Mouse (Mus musculus) forebrain, embryonic 10.5 days (tissue): ENCODE measurements around the gene Tk1. TPM values are rescaled to one million over a fixed set of nuclear protein-coding genes. Genes with fewer than 3 reads are reported as not detected.
A peak's percentile ranks its signal among the peaks of the same experiment; 100 is the strongest.
"Not testable (repeated sequence)": the region's sequence is repeated elsewhere in the genome, so short reads cannot be mapped to it uniquely, and the experiment has no call there.

Experiments
- DNase-seq: peaks from one replicate; pipeline ENCODE4 v3.0.0-alpha.2; 2017; ENCODE audit warnings: low spot score; ENCODE audit errors: extremely low spot score
- H3K27ac ChIP-seq: fragments of 300-500 bp; sonication (generic); 2 replicates; pipeline ENCODE4 v1.5.1; 2016; ENCODE audit warnings: mild to moderate bottlenecking
- H3K27me3 ChIP-seq: fragments of 300-500 bp; sonication (generic); 2 replicates; pipeline ENCODE4 v1.6.1; 2016; ENCODE audit warnings: mild to moderate bottlenecking; ENCODE audit not compliant: poor library complexity, severe bottlenecking
- H3K36me3 ChIP-seq: fragments of 300-500 bp; sonication (generic); replicated peaks from 2 replicates; pipeline ENCODE4 v1.6.1; 2016; ENCODE audit warnings: mild to moderate bottlenecking, moderate library complexity
- H3K4me1 ChIP-seq: fragments of 300-500 bp; sonication (generic); 2 replicates; pipeline ENCODE4 v1.6.1; 2016
- H3K4me3 ChIP-seq: fragments of 300-500 bp; sonication (generic); 2 replicates; pipeline ENCODE4 v1.5.1; 2016; ENCODE audit warnings: mild to moderate bottlenecking, moderate library complexity
- H3K9me3 ChIP-seq: fragments of 300-500 bp; sonication (generic); 2 replicates; pipeline ENCODE4 v1.6.1; 2016; ENCODE audit warnings: mild to moderate bottlenecking, moderate library complexity
- WGBS: fragments of 180-500 bp; shearing (Covaris S2); methylation state at CpG from one replicate; pipeline ENCODE4 v1.1.7; 2016; 5-methylcytosine and 5-hydroxymethylcytosine counted together
- polyA plus RNA-seq: library from polyadenylated mRNA; unstranded; fragments of >200 nt; fragmentation: Nextera tagmentation; extraction: Ambion mirVana; gene quantifications from 2 replicates; pipeline ENCODE4 v1.2.1, GENCODE M21; 2016

Tk1 gene
- polyA plus RNA-seq, 1 experiment from 2014 or later, result 178 TPM

DNA sequence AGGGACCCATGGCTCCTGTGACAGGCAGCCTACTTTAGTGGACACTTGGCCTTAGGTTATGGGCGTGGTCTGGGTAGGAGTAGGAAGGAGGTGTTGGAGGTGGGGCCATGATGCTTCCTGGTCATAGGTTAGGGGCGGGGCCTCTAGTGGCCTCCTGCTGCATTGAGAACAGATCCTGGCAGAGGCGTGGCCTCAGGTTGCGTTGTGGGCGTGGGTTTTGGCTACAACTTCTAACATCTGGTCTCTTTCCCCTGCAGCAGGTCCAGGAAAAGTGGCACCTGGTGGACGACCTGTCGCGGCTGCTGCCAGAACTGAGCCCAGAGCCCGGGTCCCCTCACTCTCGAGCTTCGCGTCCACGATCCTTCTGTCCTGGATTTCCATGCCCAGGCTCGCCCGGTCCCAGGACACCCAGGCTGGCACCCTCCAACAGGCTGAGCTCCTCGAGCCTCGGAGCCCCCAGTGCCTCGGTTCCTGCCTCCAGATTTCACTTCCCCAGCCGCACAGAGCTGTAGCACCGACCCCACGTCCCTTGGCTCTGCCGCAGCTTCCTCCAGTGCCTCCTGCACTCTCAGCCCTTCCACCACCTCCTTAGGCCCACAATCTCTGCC lies 33.5 kb downstream of the Tk1 start:
- peak overlapping the region; percentile 30 for H3K4me3 ChIP-seq
- 5% methylated on average over 22 of the region's 22 CpGs for WGBS
- H3K27me3 ChIP-seq, result peaks cover 43% of the 10 kb centered on the region
- H3K36me3 ChIP-seq, result no peaks in the 10 kb centered on the region
- 0 out of 2 replicates have a peak overlapping the region, but pooled peaks have one; percentile 36 for H3K27ac ChIP-seq
- no peak for DNase-seq
- H3K4me1 ChIP-seq, result peaks cover 36% of the 10 kb centered on the region
- H3K9me3 ChIP-seq, result no peaks in the 10 kb centered on the region

- Histone ChIP-seq H3K9me3 (no peaks in the 10 kb centered on the region), H3K36me3 (no peaks in the 10 kb centered on the region), H3K27ac (0 out of 2 replicates have a peak overlapping the region, but pooled peaks have one; percentile 27), H3K27me3 (peaks cover 43% of the 10 kb centered on the region), H3K4me3 (no peak overlapping the region), H3K4me1 (peaks cover 32% of the 10 kb centered on the region)
- 87% methylated on average over 9 of the region's 9 CpGs for WGBS
- no peak for DNase-seq
Measured at GRCm38 (mm10) chr11:117791441-117791761, 34.5 kb downstream of the Tk1 start.

- no peaks in the 10 kb centered on the region for H3K9me3 ChIP-seq
- WGBS, result 31% methylated on average over 23 of the region's 23 CpGs
- no peak for DNase-seq
- peak overlapping the region; percentile 36 for H3K4me3 ChIP-seq
- H3K27me3 ChIP-seq, result peaks cover 45% of the 10 kb centered on the region
- no peaks in the 10 kb centered on the region for H3K36me3 ChIP-seq
- H3K27ac ChIP-seq, result peak overlapping the region; percentile 27; the same call in 1 of the 2 replicates
- peaks cover 35% of the 10 kb centered on the region for H3K4me1 ChIP-seq
Measured at GRCm38 (mm10) chr11:117790703-117791440, 35.0 kb downstream of the Tk1 start.

- DNase-seq, result peak; percentile 73
- H3K9me3 ChIP-seq, result no peaks in the 10 kb centered on the region
- H3K4me3 ChIP-seq, result peak overlapping the region; percentile 36
- peaks cover 35% of the 10 kb centered on the region for H3K4me1 ChIP-seq
- H3K36me3 ChIP-seq, result no peaks in the 10 kb centered on the region
- 7% methylated on average over 14 of the region's 14 CpGs for WGBS
- H3K27ac ChIP-seq, result peak overlapping the region; percentile 27; the same call in 1 of the 2 replicates
- H3K27me3 ChIP-seq, result peaks cover 50% of the 10 kb centered on the region
Measured at GRCm38 (mm10) chr11:117790286-117790685, 35.6 kb downstream of the Tk1 start.

GRCm38 (mm10) chr11:117788481-117788880 lies 37.4 kb downstream of the Tk1 start:
- not testable (repeated sequence) for H3K4me3 ChIP-seq, DNase-seq, H3K9me3 ChIP-seq, H3K36me3 ChIP-seq, H3K27ac ChIP-seq
- 89% methylated on average over 7 of the region's 7 CpGs for WGBS
- H3K4me1 ChIP-seq, result peaks cover 36% of the 10 kb centered on the region
- H3K27me3 ChIP-seq, result peaks cover 63% of the 10 kb centered on the region

- Histone ChIP-seq H3K4me1 (peaks cover 45% of the 10 kb centered on the region), H3K27me3 (peaks cover 64% of the 10 kb centered on the region), H3K36me3 (no peaks in the 10 kb centered on the region), H3K4me3 (no peak overlapping the region), H3K9me3 (no peaks in the 10 kb centered on the region), H3K27ac (peak overlapping the region; percentile 51; the same call in 1 of the 2 replicates)
- DNase-seq, result peak; percentile 57
- WGBS, result 6% methylated on average over 10 of the region's 10 CpGs
Measured at GRCm38 (mm10) chr11:117786294-117786693, 39.6 kb downstream of the Tk1 start.

GRCm38 (mm10) chr11:117783683-117784309 lies 42.1 kb downstream of the Tk1 start:
- 32% methylated on average over 10 of the region's 10 CpGs for WGBS
- H3K36me3 ChIP-seq, result no peaks in the 10 kb centered on the region
- H3K4me3 ChIP-seq, result peak overlapping the region; percentile 55
- DNase-seq, result peak; percentile 31
- H3K9me3 ChIP-seq, result no peaks in the 10 kb centered on the region
- H3K4me1 ChIP-seq, result peaks cover 57% of the 10 kb centered on the region
- peaks cover 70% of the 10 kb centered on the region for H3K27me3 ChIP-seq
- H3K27ac ChIP-seq, result peak overlapping the region; percentile 84; the same call in 1 of the 2 replicates

DNA sequence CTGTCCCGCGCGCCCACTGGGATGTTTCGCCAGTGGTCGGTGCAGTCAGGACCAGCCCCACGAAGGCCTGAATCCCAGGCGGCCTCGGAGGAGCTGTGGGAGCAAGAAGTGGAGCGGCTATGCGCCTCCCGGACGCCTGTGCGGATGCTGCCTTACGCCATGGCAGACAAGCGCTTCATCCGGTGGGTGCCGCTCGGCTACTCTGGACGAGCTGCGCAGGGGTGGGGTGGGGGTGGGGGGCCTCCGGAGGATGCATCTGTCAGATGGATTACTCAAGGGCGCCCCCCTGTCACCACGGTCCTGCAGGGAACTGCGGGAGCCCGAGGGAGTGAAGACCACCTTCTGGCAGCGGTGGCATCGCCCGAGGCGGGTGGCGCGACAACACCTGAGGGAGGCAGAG lies 42.8 kb downstream of the Tk1 start:
- WGBS, result 3% methylated on average over 31 of the region's 31 CpGs
- Histone ChIP-seq H3K36me3 (0 out of 2 replicates have a peak, but pooled peaks cover 1% of the 10 kb centered on the region), H3K4me1 (peaks cover 64% of the 10 kb centered on the region), H3K4me3 (peak overlapping the region; percentile 55), H3K27ac (peak overlapping the region; percentile 84), H3K9me3 (no peaks in the 10 kb centered on the region), H3K27me3 (peaks cover 77% of the 10 kb centered on the region)
- peak; percentile 65 for DNase-seq

- Histone ChIP-seq H3K4me1 (peaks cover 68% of the 10 kb centered on the region), H3K4me3 (peak overlapping the region; percentile 55), H3K9me3 (no peaks in the 10 kb centered on the region), H3K27me3 (peaks cover 81% of the 10 kb centered on the region), H3K27ac (peak overlapping the region; percentile 84), H3K36me3 (0 out of 2 replicates have a peak, but pooled peaks cover 2% of the 10 kb centered on the region)
- DNase-seq, result no peak
- 50% methylated on average over 9 of the region's 9 CpGs for WGBS
Measured at GRCm38 (mm10) chr11:117782705-117783034, 43.2 kb downstream of the Tk1 start.

DNA sequence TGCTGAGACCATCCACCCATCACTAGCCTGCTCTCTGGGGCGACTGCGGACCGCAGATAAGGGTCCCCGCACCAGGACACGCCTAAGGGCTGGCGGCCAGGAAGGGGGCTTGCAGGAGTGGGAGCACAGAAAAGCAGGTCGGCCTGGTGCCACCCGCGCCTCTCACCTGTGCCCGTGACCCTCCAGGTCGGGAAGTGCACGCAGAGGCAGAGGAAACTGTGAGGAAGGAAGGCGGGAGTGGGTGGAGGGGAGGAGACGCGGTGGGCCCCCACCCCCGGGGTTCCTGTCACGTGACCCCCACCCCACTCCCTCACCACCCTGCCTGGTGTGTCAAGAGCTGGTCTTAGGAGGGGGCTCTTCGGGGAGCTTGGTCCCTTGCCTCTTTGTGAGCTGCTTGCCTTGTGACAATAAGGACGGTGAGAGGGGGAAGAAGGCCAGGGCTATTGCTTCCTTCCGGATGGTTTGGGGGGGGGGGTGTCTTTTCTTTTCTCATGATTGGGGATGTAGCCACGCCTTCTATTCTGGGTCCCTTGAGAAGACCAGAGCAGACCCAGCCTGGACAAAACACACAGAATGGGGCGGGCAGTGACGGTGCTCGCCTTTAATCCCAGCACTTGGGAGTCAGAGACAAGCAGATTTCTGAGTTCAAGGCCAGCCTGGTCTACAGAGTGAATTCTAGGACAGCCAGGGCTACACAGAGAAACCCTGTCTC lies 43.7 kb downstream of the Tk1 start, which contains the start of the genes Tmc8 and Tmc6:
Gene Tmc8, plus strand, starts transcription at position 84 of the 712 bp plus-strand sequence.
Gene Tmc6, minus strand, starts transcription at position 206 of the 712 bp plus-strand sequence.
- H3K4me1 ChIP-seq, result peaks cover 71% of the 10 kb centered on the region
- WGBS, result 38% methylated on average over 24 of the region's 24 CpGs
- peak within 1 kb of the TSS; percentile 84 for H3K27ac ChIP-seq
- H3K27me3 ChIP-seq, result peaks cover 81% of the 10 kb centered on the region
- H3K36me3 ChIP-seq, result 0 out of 2 replicates have a peak, but pooled peaks cover 2% of the 10 kb centered on the region
- H3K9me3 ChIP-seq, result no peaks in the 10 kb centered on the region
- peak within 1 kb of the TSS; percentile 55 for H3K4me3 ChIP-seq
- no peak for DNase-seq

DNA sequence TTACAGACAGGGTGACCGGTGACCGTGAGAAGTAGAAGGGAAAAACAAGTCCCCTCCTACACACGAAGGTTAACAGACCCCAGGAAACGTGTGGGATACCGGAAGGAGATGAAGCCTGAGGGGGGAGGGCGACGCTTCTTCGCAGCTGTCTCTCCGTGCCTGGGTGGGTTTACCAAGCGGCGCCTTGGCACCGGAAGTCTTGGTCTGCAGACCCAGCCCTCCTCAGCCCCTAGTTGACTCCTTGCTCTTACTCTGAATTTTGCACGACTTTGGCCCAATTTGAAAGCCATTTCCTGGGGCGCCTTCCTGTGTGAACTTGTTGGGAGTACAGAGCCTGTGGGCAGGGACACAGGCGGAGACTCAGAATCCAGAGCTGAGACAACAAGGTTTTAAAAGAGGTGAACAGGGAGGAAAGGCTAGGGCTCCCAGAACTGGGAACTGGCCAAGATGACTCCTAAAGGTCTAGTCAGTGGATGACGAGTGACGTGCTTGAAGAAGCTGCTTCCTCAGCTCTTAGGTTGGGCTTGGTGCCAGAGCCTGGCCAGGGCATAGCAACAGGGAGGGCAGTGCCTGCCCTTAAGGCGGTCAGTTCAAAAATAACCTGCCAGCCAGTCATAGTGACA lies 44.6 kb downstream of the Tk1 start:
- peaks cover 81% of the 10 kb centered on the region for H3K27me3 ChIP-seq
- WGBS, result 25% methylated on average over 18 of the region's 18 CpGs
- DNase-seq, result no peak

DNA sequence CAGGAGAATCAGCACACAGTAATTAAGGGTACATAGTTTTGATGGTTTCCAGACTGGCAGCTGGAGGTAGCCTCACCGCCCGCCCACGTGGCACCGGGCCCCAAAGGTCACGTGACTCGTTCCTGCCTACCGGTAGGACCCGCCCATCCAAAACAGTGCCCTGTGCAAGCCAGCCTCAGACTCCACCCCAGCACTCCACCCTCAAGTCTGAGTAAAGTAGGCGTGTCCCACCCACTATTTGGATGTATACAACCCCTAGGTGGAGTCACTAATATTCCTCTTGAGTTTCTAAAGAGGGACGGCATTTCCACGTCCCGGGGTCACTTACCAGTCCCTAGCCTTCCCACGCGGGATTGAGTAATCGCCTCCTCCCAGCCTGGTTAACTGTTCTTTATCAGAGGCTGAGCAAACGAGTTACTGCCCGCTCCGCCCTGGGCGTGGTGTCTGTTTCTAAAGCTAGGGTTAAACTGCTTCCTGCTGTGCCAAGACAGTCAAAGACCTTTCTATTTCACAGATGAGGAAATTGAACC lies 45.2 kb downstream of the Tk1 start:
- WGBS, result 2% methylated on average over 19 of the region's 19 CpGs
- Histone ChIP-seq H3K27ac (peak overlapping the region; percentile 84), H3K4me1 (peaks cover 65% of the 10 kb centered on the region)

More for the DNA sequence above, 44.6 kb downstream of the Tk1 start:
- H3K4me1 ChIP-seq, result peaks cover 68% of the 10 kb centered on the region
- 0 out of 2 replicates have a peak, but pooled peaks cover 2% of the 10 kb centered on the region for H3K36me3 ChIP-seq
- peak overlapping the region; percentile 55 for H3K4me3 ChIP-seq
- H3K27ac ChIP-seq, result peak overlapping the region; percentile 84
- H3K9me3 ChIP-seq, result no peaks in the 10 kb centered on the region

More for the DNA sequence above, 45.2 kb downstream of the Tk1 start:
- H3K4me3 ChIP-seq, result peak overlapping the region; percentile 55
- DNase-seq, result peak; percentile 71
- no peaks in the 10 kb centered on the region for H3K9me3 ChIP-seq
- H3K36me3 ChIP-seq, result 0 out of 2 replicates have a peak, but pooled peaks cover 2% of the 10 kb centered on the region
- H3K27me3 ChIP-seq, result peaks cover 78% of the 10 kb centered on the region
